Mouse (Mus musculus): ENCODE measurements at regions not wholly inside any gene's neighbourhood (a gene's known extent, or its start where the extent isn't known, plus 50 kb on each side); places are given as distances from the start of the nearest gene placed in this dataset.
"Not testable (repeated sequence)": the region's sequence is repeated elsewhere in the genome, so short reads cannot be mapped to it uniquely, and the experiment has no call there.

- ATAC-seq (replicated peaks; ENCODE audit: poor library complexity): peak; percentile 87
These were observed 124.0 kb downstream of the Akain1 start for GRCm38 (mm10) chr17:69563165-69563564.

- not testable (repeated sequence) for ATAC-seq (replicated peaks; ENCODE audit: poor library complexity)
These were observed 132.0 kb downstream of the Akain1 start for GRCm38 (mm10) chr17:69571070-69571669.

DNA sequence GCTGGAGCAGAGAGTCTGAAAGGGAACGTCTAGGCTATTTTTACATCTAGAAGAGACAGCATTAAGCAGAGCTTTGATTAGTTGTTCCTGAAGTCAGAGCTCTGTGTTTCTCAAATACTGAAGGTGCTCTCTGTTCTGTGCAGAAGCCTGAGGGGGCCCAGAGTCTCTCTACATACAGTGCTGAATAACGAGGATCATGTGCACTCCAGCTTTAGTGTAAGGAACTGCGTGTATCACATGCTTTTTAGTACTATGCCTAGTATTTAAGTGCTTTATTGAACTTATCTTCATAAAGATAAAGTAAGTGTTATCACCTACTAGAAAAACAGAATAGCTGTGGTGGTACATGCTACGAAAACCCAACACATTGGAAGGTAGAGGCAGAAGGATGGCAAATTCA, 151.4 kb downstream of the Akain1 start:
- no peak for ATAC-seq (replicated peaks; ENCODE audit: poor library complexity)

GRCm38 (mm10) chr17:69597773-69598295, 158.7 kb downstream of the Akain1 start:
- no peak for ATAC-seq (replicated peaks; ENCODE audit: poor library complexity)

DNA sequence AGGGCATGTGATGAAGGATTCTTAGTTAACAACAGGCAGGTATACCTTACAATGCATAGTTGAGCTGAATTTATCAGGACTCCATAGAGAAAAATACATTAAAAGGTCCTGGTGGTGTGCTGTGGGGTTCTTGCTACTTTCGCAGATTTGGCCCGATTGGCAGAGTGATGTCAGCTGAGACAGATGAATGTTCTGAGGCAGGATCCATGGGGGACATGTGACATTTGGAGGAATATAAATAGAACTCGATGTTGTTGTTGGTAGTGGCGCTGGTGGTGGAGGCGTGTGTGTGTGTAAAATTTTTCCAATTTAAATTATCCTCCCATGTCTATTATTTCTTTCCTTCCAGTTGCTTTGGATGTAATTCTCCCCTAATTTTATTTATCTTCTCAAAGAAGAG, 159.3 kb downstream of the Akain1 start:
- no peak for ATAC-seq (replicated peaks; ENCODE audit: poor library complexity)

DNA sequence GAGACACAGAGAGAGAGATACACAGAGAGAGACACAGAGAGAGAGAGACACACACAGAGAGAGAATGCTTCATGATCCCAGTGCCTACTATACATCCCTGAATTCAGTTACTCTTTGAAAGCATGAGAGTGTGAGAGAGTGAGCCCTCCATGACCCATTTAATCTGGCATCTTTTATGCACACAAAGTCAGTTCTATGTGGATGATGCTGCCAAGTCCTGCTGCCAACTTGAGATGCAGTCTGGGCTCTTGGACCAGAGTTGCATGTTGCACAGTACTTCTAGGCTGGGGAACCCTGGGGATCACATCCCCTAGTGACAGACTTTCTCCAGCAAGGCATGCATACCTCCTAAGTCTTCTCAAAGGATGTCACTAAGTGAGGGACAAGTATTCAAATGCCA, 164.5 kb downstream of the Akain1 start:
- ATAC-seq (replicated peaks; ENCODE audit: poor library complexity): no peak

- ATAC-seq (replicated peaks; ENCODE audit: poor library complexity): no peak
These were observed 165.6 kb downstream of the Akain1 start for GRCm38 (mm10) chr17:69604698-69605097.

DNA sequence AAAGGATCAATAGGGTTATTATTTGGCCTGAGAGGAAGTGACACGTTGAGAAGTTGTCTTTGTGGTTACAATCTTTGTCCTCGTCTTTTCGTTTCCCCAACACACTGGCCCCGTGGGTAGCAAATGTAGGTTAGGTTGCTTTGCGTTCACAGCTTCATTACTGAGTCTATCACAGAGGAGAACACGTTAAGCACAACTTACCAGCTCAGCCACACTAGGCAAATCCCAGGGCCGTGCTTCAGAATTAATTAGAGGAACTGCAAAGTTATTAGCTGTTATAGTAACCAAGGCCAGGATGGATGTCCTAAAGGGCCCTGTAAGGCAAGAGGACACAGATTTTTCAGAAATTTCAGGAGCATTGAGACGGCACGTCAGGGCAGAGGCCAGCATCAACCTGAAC, 166.3 kb downstream of the Akain1 start:
- no peak for ATAC-seq (replicated peaks; ENCODE audit: poor library complexity)

DNA sequence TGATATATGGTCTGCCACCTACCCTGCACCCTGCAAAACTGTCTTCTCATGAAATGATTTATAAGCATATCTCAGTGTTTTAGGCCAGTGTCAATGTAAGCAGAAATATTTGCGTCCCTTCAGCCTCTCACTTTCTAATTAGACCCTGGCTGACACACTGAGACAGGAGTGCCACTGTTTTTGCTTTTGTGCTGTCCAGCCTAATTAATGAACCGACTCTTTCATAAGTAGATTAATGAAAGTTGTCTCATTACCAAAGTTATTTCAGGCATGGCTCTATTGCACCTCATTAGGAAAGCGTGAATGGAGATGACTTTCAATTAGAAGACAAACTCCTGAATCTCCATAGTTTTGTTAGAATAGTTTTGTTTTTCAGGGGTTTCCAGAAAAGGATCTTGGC, 192.3 kb downstream of the Akain1 start:
- no peak for ATAC-seq (replicated peaks; ENCODE audit: poor library complexity)

DNA sequence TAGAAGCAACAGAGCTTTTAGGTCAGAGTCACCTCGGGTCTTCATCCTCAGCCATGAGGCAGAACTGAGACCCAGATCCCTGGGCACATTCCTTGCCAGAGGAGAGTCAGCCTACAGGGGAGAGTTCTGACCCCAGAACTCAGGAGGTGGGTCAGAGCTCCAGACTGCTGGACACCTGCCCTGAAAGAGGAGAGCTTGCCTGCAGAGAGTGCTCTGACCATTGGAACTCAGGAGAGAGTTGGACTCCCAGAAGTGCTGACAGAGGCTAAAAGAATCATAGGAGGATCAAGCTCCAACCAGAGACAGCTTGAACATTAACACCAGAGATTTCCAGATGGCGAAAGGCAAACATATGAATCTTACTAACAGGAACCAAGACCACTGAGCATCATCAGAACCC, 211.4 kb downstream of the Akain1 start:
- not testable (repeated sequence) for ATAC-seq (replicated peaks; ENCODE audit: poor library complexity)

DNA sequence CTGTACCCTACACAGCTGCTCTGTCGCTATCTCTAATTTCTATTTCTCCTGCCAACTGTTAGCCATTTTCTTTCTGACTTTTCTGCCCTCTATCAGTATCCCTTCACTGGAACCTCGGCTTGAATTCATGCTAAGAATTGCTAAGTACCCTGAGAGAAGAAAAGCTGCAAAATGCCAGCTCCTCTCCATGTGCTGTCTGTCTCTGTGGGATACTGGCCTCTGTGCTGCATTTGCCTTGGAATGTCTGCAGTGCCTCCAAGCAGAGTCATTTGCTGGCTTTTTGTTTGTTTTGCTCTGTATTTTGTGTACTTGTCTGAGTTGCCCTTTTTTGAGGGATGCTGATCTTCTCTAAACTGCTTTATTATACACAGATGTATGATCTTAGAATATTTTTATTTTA, 215.5 kb downstream of the Akain1 start:
- no peak for ATAC-seq (replicated peaks; ENCODE audit: poor library complexity)

GRCm38 (mm10) chr17:69672530-69672929, 233.4 kb downstream of the Akain1 start:
- ATAC-seq (replicated peaks; ENCODE audit: poor library complexity): no peak

GRCm38 (mm10) chr17:69683091-69683490, 244.0 kb downstream of the Akain1 start:
- no peak for ATAC-seq (replicated peaks; ENCODE audit: poor library complexity)

DNA sequence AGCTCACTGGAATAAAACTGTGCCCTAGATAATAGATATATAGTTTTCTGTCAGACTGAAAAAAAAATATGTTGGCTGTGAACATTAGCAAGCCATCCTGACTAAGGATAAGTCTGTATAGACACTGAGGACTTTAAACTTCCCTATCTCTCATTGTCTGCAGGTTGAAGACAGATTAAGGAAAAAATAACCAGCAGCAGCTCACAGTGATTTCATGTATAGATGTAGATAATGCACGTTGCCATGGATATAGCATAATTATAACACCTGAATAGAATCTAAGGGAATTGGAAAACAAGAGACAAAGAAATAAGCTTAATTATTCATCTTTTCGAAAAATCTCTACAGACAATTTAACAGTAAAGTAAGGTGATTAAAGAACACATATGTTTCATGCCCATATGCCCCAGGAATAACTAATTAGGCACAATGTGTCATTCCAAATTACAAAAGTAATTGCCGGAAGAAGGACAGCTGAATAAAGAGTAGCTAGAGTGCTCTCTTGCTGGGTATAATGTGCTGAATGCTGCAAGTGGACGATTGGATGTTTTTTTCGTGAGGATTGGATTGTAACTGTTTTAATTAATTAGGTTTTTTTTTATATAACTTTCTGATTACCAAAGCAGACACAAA, 246.6 kb downstream of the Akain1 start:
- no peak for ATAC-seq (replicated peaks; ENCODE audit: poor library complexity)

- no peak for ATAC-seq (replicated peaks; ENCODE audit: poor library complexity)
These were observed 247.3 kb downstream of the Akain1 start for GRCm38 (mm10) chr17:69686383-69686782.

- ATAC-seq (replicated peaks; ENCODE audit: poor library complexity): no peak
These were observed 256.2 kb downstream of the Akain1 start for GRCm38 (mm10) chr17:69695341-69695740.

DNA sequence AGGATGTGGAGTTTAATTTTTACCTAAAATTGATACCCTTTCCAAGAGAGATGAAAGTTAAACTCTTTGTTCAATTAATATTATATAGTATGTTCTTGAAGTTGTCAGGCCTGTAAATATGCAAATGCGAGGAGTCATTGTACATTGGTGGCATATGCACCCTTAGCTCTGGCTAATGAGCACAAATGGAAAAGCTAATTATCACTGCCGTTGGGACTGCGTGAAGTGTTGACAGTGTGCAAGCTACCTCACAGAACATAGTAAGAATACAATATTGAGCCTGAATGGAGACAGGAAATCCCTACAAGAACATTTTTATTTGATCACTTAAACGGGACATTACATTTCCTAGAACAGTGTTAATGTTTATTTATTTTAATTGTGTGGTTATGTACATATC, 241.5 kb upstream of the Dlgap1 start:
- ATAC-seq (replicated peaks; ENCODE audit: poor library complexity): no peak

- no peak for ATAC-seq (replicated peaks; ENCODE audit: poor library complexity)
These were observed 235.9 kb upstream of the Dlgap1 start for GRCm38 (mm10) chr17:69732981-69733380.

DNA sequence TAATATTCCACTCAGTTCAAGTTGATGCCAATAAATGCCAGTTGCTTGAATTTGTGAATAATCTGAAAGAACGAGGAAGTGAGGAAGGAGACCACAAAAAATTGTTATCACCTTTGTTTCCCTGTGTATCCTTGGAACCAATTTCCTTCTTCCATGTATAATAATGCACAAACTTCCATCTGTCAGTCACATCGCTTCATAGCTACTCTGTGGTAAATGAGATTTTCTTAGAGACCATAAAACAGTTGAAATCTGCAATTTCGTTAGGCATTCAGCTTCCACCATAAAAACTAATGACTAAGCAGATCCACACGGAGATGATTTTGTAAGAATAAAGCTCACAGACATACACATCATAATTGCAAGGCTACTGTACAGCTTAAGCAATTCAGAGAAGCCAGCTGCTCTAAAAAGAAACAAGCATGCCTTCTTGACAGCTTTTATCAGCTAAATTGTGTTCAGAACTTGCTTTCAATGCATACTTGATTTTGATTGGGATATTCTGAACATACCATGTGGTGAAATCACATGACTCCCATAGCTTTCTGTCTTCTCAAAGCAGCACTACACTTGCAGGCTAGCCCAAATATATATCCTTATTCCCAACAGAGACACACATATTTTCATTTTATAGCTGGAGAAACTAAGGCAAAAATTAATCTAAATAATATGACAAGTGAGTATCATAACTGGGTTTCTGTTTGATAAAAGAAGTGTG, 232.3 kb upstream of the Dlgap1 start:
- ATAC-seq (replicated peaks; ENCODE audit: poor library complexity): no peak

GRCm38 (mm10) chr17:69769002-69769421, 199.9 kb upstream of the Dlgap1 start:
- no peak for ATAC-seq (replicated peaks; ENCODE audit: poor library complexity)

DNA sequence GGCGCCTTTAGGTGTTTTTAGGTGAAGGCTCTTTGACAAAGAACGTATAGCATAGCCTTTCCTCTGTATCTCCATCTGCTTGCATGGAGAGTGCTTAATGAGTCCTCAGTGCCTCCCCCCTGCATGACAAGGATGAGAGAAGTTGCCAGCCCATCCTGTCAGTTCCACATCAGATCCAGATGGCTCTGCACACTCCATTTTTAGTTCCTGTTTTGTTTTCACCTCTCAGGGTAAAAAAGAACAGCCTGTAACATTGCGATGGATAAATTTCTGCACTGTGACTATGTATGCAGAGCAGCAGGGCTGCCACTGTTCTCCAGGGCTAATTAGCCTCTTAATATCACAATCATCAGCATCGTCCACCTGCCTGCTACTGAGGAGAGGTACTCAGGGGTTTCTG, 198.8 kb upstream of the Dlgap1 start:
- ATAC-seq (replicated peaks; ENCODE audit: poor library complexity): no peak

GRCm38 (mm10) chr17:69781201-69781600, 187.7 kb upstream of the Dlgap1 start:
- no peak for ATAC-seq (replicated peaks; ENCODE audit: poor library complexity)
